Mouse (Mus musculus) liver, embryonic 14.5 days (tissue): Measurements from ENCODE around the gene Prps1. TPM values are rescaled to one million over a fixed set of nuclear protein-coding genes. Genes with fewer than 3 reads are reported as not detected.
"Not testable (repeated sequence)": the region's sequence is repeated elsewhere in the genome, so short reads cannot be mapped to it uniquely, and the experiment has no call there.

Source experiments
- ATAC-seq: fragments of 200-750 bp; cut with Nextera tagmentation; 2 replicates; pipeline ENCODE4 v1.8.0; 2017; ENCODE audit warnings: moderate number of reproducible peaks, mild to moderate bottlenecking, moderate library complexity; ENCODE audit not compliant: insufficient read depth
- DNase-seq, 3 experiments: peaks; one replicate each; pipeline ENCODE4 v3.0.0-alpha.2; 2012 to 2013; ENCODE audit warnings: low read depth in 3 of 3, low spot score in 3 of 3
- H3K27ac ChIP-seq: fragments of 300-500 bp; sonication (generic); 2 replicates; pipeline ENCODE4 v1.5.1; 2014; ENCODE audit warnings: moderate library complexity, mild to moderate bottlenecking, control low read depth, inconsistent platforms
- H3K27me3 ChIP-seq: fragments of 300-500 bp; sonication (generic); 2 replicates; pipeline ENCODE4 v1.6.1; 2014; ENCODE audit warnings: mild to moderate bottlenecking, low read length, moderate library complexity; ENCODE audit not compliant: control insufficient read depth, insufficient read depth
- H3K36me3 ChIP-seq: fragments of 300-500 bp; sonication (generic); replicated peaks from 2 replicates; pipeline ENCODE4 v1.6.1; 2014; ENCODE audit warnings: low read depth; ENCODE audit not compliant: control insufficient read depth, insufficient read depth
- H3K4me1 ChIP-seq, 2 experiments: fragments of 200-500 bp in 1 of 2; fragments of 300-500 bp in 1 of 2; sonication (generic) in 1 of 2; replicated peaks; 2 replicates each; pipeline ENCODE4 v1.6.1; 2012 to 2014; ENCODE audit warnings: antibody characterized with exemption in 1 of 2, inconsistent platforms in 1 of 2, low read length in 1 of 2; ENCODE audit not compliant: control insufficient read depth in 2 of 2, insufficient read depth in 2 of 2
- H3K4me2 ChIP-seq: fragments of 300-500 bp; sonication (generic); 2 replicates; pipeline ENCODE4 v1.6.1; 2014; ENCODE audit warnings: low read depth, mild to moderate bottlenecking, control low read depth, moderate library complexity
- H3K4me3 ChIP-seq, 2 experiments: fragments of 200-500 bp in 1 of 2; fragments of 300-500 bp in 1 of 2; sonication (generic) in 1 of 2; 2 replicates each; pipeline ENCODE4 v1.5.1; 2012 to 2014; ENCODE audit warnings: low read depth in 2 of 2, low read length in 2 of 2, mild to moderate bottlenecking in 2 of 2, control low read depth in 1 of 2, inconsistent platforms in 1 of 2, moderate library complexity in 1 of 2; ENCODE audit not compliant: insufficient read depth in 1 of 2
- H3K9ac ChIP-seq: fragments of 300-500 bp; sonication (generic); replicated peaks from 2 replicates; pipeline ENCODE4 v1.6.1; 2014; ENCODE audit warnings: mild to moderate bottlenecking, control low read depth, moderate library complexity
- H3K9me3 ChIP-seq: fragments of 300-500 bp; sonication (generic); 2 replicates; pipeline ENCODE4 v1.6.1; 2016; ENCODE audit warnings: low read length, mixed read lengths; ENCODE audit not compliant: control insufficient read depth
- CTCF ChIP-seq: IDR thresholded peaks from 2 replicates; pipeline ENCODE4 v1.5.1; 2016; ENCODE audit warnings: antibody characterized with exemption, low read depth, control low read depth
- EP300 ChIP-seq: IDR thresholded peaks from 2 replicates; pipeline ENCODE4 v1.6.1; 2016; ENCODE audit warnings: antibody characterized with exemption, low read depth
- WGBS: fragments of 180-500 bp; shearing (Covaris S2); extraction: QIAGEN DNeasy Blood & Tissue Kit; methylation state at CpG from one replicate; pipeline ENCODE4 v1.1.7; 2014; ENCODE audit not compliant: insufficient replicate concordance; 5-methylcytosine and 5-hydroxymethylcytosine counted together
- polyA plus RNA-seq, 2 experiments: library from polyadenylated mRNA; depleted of rRNA in 1 of 2; stranded (reverse) in 1 of 2; unstranded in 1 of 2; fragments of >200 nt; fragmentation: Nextera tagmentation in 1 of 2; extraction: Ambion mirVana in 1 of 2; gene quantifications; 2 replicates each; pipeline versions ENCODE4 v1.2.1 to v1.2.3; 2012 to 2014

The Prps1 gene
- polyA plus RNA-seq, 2 experiments: 16.8 to 35.5 TPM

- Histone ChIP-seq H3K4me1 (no peaks in the 10 kb centered on the region), H3K27me3 (no peaks in the 10 kb centered on the region), H3K4me2 (no peak overlapping the region), H3K36me3 (no peaks in the 10 kb centered on the region), H3K9me3 (no peaks in the 10 kb centered on the region), H3K27ac (no peak overlapping the region), H3K9ac (no peak overlapping the region), H3K4me3 (no peak overlapping the region)
- no peak for TF ChIP-seq EP300
- TF ChIP-seq CTCF: no peak
- ATAC-seq (no peak), DNase-seq (no peak)
- WGBS: 69% methylated on average over 1 of the region's 1 CpGs
Observed at GRCm38 (mm10) chrX:140489174-140489573, 32.8 kb downstream of the Prps1 start.

DNA sequence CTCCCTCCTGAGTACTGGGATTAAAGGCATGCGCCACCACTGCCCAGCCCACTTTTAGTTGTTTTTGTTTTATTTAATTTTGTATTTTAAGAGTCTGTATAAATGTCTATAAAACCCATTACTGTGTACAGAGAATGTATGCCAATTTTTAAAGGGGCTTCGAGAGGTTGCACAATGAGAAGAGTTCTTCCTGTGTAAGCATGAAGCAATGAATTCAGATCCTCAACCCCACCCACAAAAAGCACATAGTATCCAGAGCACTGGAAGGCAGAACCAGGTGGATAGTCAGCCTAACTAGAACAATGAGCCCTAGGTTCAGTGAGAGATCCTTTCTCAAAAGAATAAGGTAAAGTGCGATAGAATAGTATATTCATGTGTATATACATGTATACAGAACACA lies 33.8 kb downstream of the Prps1 start:
- DNase-seq (no peak), ATAC-seq (no peak)
- TF ChIP-seq EP300 (no peak), CTCF (no peak)
- H3K27me3 ChIP-seq: no peaks in the 10 kb centered on the region
- no peak overlapping the region for H3K4me2 ChIP-seq
- H3K4me1 ChIP-seq: no peaks in the 10 kb centered on the region
- no peak overlapping the region for H3K4me3 ChIP-seq
- no peaks in the 10 kb centered on the region for H3K9me3 ChIP-seq
- no peaks in the 10 kb centered on the region for H3K36me3 ChIP-seq
- no peak overlapping the region for H3K27ac ChIP-seq
- WGBS: 71% methylated on average over 3 of the region's 3 CpGs
- no peak overlapping the region for H3K9ac ChIP-seq

GRCm38 (mm10) chrX:140491884-140492571 lies 35.6 kb downstream of the Prps1 start:
- H3K9ac ChIP-seq: no peak overlapping the region
- H3K9me3 ChIP-seq: no peaks in the 10 kb centered on the region
- TF ChIP-seq EP300 (no peak), CTCF (peak; percentile 46; the same call in 1 of the 2 replicates)
- no peak overlapping the region for H3K4me2 ChIP-seq
- no peaks in the 10 kb centered on the region for H3K27me3 ChIP-seq
- DNase-seq (peak in 2 of 3 experiments; percentile 12 to 29), ATAC-seq (0 out of 2 replicates have a peak, but pooled peaks have one; percentile 23)
- no peaks in the 10 kb centered on the region for H3K36me3 ChIP-seq
- H3K4me1 ChIP-seq: no peaks in the 10 kb centered on the region
- 37% methylated on average over 10 of the region's 10 CpGs for WGBS
- H3K4me3 ChIP-seq: no peak overlapping the region
- H3K27ac ChIP-seq: no peak overlapping the region

GRCm38 (mm10) chrX:140493527-140494029 lies 37.2 kb downstream of the Prps1 start:
- H3K27me3 ChIP-seq: no peaks in the 10 kb centered on the region

GRCm38 (mm10) chrX:140494170-140494569 lies 37.8 kb downstream of the Prps1 start:
- H3K4me2 ChIP-seq: no peak overlapping the region
- ATAC-seq (no peak), DNase-seq (no peak)
- no peak overlapping the region for H3K9ac ChIP-seq
- no peaks in the 10 kb centered on the region for H3K9me3 ChIP-seq
- H3K27me3 ChIP-seq: no peaks in the 10 kb centered on the region
- H3K27ac ChIP-seq: no peak overlapping the region
- no peaks in the 10 kb centered on the region for H3K36me3 ChIP-seq
- no peaks in the 10 kb centered on the region for H3K4me1 ChIP-seq
- WGBS: 54% methylated on average over 6 of the region's 6 CpGs
- H3K4me3 ChIP-seq: no peak overlapping the region
- TF ChIP-seq CTCF (no peak), EP300 (no peak)

More at GRCm38 (mm10) chrX:140493527-140494029, 37.2 kb downstream of the Prps1 start:
- no peak for DNase-seq
- no peak for ATAC-seq
- 40% methylated on average over 7 of the region's 7 CpGs for WGBS
- no peak overlapping the region for H3K4me2 ChIP-seq
- H3K4me3 ChIP-seq: no peak overlapping the region
- H3K9ac ChIP-seq: no peak overlapping the region
- H3K27ac ChIP-seq: no peak overlapping the region
- H3K9me3 ChIP-seq: no peaks in the 10 kb centered on the region
- H3K4me1 ChIP-seq: no peaks in the 10 kb centered on the region
- TF ChIP-seq EP300: no peak
- TF ChIP-seq CTCF: no peak
- H3K36me3 ChIP-seq: no peaks in the 10 kb centered on the region

DNA sequence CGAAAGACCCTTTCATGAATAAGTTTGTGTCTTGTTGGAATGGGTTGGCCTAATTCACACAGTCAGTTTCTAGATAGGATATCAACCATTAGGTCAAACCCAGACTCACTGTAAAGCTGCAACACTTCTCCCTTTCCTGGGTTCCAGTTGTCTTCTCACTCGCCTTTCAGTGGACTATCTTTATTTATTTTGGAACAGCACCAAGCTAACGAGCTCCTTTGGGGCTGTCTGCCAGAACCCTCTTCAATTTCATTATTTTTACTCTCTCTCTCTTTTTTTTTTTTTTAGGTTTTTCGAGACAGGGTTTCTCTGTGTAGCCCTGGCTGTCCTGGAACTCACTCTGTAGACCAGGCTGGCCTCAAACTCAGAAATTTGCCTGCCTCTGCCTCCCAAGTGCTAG lies 42.0 kb downstream of the Prps1 start:
- not testable (repeated sequence) for H3K9me3 ChIP-seq, H3K27ac ChIP-seq, H3K36me3 ChIP-seq, H3K4me3 ChIP-seq, ATAC-seq, H3K27me3 ChIP-seq, DNase-seq, H3K4me2 ChIP-seq, H3K9ac ChIP-seq
- WGBS: 40% methylated on average over 4 of the region's 4 CpGs
- H3K4me1 ChIP-seq: peaks cover 0 to 12% of the 10 kb centered on the region in 2 experiments; a peak in 3 of 4 replicates
